Mouse (Mus musculus) stomach, postnatal 0 days (tissue): ENCODE data around the gene Defb22. TPM values are rescaled to one million over a fixed set of nuclear protein-coding genes. Genes with fewer than 3 reads are reported as not detected.
A peak's percentile ranks its signal among the peaks of the same experiment; 100 is the strongest.

Source experiments
- ATAC-seq: fragments of 200-750 bp; cut with Nextera tagmentation; 2 replicates; pipeline ENCODE4 v1.8.0; 2017; ENCODE audit not compliant: low FRiP score, low TSS enrichment
- DNase-seq: peaks from one replicate; pipeline ENCODE4 v3.0.0-alpha.2; 2016; ENCODE audit warnings: low spot score
- H3K27ac ChIP-seq: fragments of 300-500 bp; sonication (generic); replicated peaks from 2 replicates; pipeline ENCODE4 v1.5.1; 2014; ENCODE audit warnings: mild to moderate bottlenecking, control low read depth
- H3K27me3 ChIP-seq: fragments of 300-500 bp; sonication (generic); 2 replicates; pipeline ENCODE4 v1.6.1; 2014; ENCODE audit warnings: low read length; ENCODE audit not compliant: control insufficient read depth, insufficient read depth
- H3K36me3 ChIP-seq: fragments of 300-500 bp; sonication (generic); 2 replicates; pipeline ENCODE4 v1.6.1; 2014; ENCODE audit warnings: low read length, mixed read lengths; ENCODE audit not compliant: control insufficient read depth, insufficient read depth
- H3K4me1 ChIP-seq: fragments of 300-500 bp; sonication (generic); replicated peaks from 2 replicates; pipeline ENCODE4 v1.6.1; 2014; ENCODE audit warnings: antibody characterized with exemption; ENCODE audit not compliant: control insufficient read depth, insufficient read depth
- H3K4me2 ChIP-seq: fragments of 300-500 bp; sonication (generic); replicated peaks from 2 replicates; pipeline ENCODE4 v1.6.1; 2014; ENCODE audit warnings: low read depth, mild to moderate bottlenecking, control low read depth, moderate library complexity
- H3K4me3 ChIP-seq: fragments of 300-500 bp; sonication (generic); 2 replicates; pipeline ENCODE4 v1.5.1; 2014; ENCODE audit warnings: low read depth, low read length, control low read depth
- H3K9ac ChIP-seq: fragments of 300-500 bp; sonication (generic); 2 replicates; pipeline ENCODE4 v1.6.1; 2014; ENCODE audit warnings: mild to moderate bottlenecking, low read length, control low read depth, mixed read lengths
- H3K9me3 ChIP-seq: fragments of 300-500 bp; sonication (generic); 2 replicates; pipeline ENCODE4 v1.6.1; 2016; ENCODE audit warnings: low read length; ENCODE audit not compliant: control insufficient read depth
- CTCF ChIP-seq: IDR thresholded peaks from 2 replicates; pipeline ENCODE4 v1.5.1; 2016; ENCODE audit warnings: antibody characterized with exemption, low read depth, mild to moderate bottlenecking, moderate library complexity
- EP300 ChIP-seq: optimal IDR thresholded peaks from 2 replicates; pipeline ENCODE3; 2016; ENCODE audit warnings: antibody characterized with exemption
- WGBS: fragments of 180-500 bp; shearing (Covaris S2); extraction: QIAGEN DNeasy Blood & Tissue Kit; methylation state at CpG from one replicate; pipeline ENCODE4 v1.1.7; 2014; 5-methylcytosine and 5-hydroxymethylcytosine counted together
- polyA plus RNA-seq: library from polyadenylated mRNA; unstranded; fragments of >200 nt; fragmentation: Nextera tagmentation; extraction: Ambion mirVana; gene quantifications from 2 replicates; pipeline ENCODE4 v1.2.1, GENCODE M21; 2015

Gene Defb22
- polyA plus RNA-seq, 1 experiment from 2014 or later, result not detected

- H3K9ac ChIP-seq, result no peak overlapping the region
- no peak for ATAC-seq
- H3K4me2 ChIP-seq, result no peak overlapping the region
- 4% methylated on average over 5 of the region's 5 CpGs for WGBS
- no peaks in the 10 kb centered on the region for H3K27me3 ChIP-seq
- no peaks in the 10 kb centered on the region for H3K36me3 ChIP-seq
- no peak overlapping the region for H3K4me3 ChIP-seq
- TF ChIP-seq EP300 (no peak), CTCF (peak; percentile 78)
- H3K9me3 ChIP-seq, result no peaks in the 10 kb centered on the region
- DNase-seq, result peak; percentile 72
- H3K27ac ChIP-seq, result no peak overlapping the region
- no peaks in the 10 kb centered on the region for H3K4me1 ChIP-seq
Measured at GRCm38 (mm10) chr2:152450241-152450640, 39.7 kb downstream of the Defb22 start.

- WGBS, result 20% methylated on average over 5 of the region's 5 CpGs
- no peaks in the 10 kb centered on the region for H3K27me3 ChIP-seq
- DNase-seq, result no peak
Measured at GRCm38 (mm10) chr2:152447461-152447860, 42.5 kb downstream of the Defb22 start.

GRCm38 (mm10) chr2:152446642-152447041 is 43.3 kb downstream of the Defb22 start:
- Histone ChIP-seq H3K9me3 (no peaks in the 10 kb centered on the region), H3K4me2 (no peak overlapping the region), H3K4me1 (no peaks in the 10 kb centered on the region), H3K36me3 (no peaks in the 10 kb centered on the region), H3K9ac (no peak overlapping the region), H3K27me3 (no peaks in the 10 kb centered on the region), H3K4me3 (no peak overlapping the region), H3K27ac (no peak overlapping the region)
- no peak for DNase-seq
- ATAC-seq, result no peak
- TF ChIP-seq CTCF, result no peak
- no peak for TF ChIP-seq EP300
- WGBS, result 64% methylated on average over 2 of the region's 2 CpGs

More at GRCm38 (mm10) chr2:152447461-152447860, 42.5 kb downstream of the Defb22 start:
- Histone ChIP-seq H3K4me3 (no peak overlapping the region), H3K4me1 (no peaks in the 10 kb centered on the region), H3K36me3 (no peaks in the 10 kb centered on the region), H3K4me2 (no peak overlapping the region), H3K9ac (no peak overlapping the region), H3K27ac (no peak overlapping the region), H3K9me3 (no peaks in the 10 kb centered on the region)
- TF ChIP-seq EP300 (no peak), CTCF (no peak)
- no peak for ATAC-seq

GRCm38 (mm10) chr2:152443281-152443680 is 46.7 kb downstream of the Defb22 start:
- ATAC-seq, result no peak
- H3K9me3 ChIP-seq, result no peaks in the 10 kb centered on the region
- H3K36me3 ChIP-seq, result no peaks in the 10 kb centered on the region
- no peak overlapping the region for H3K27ac ChIP-seq
- no peak overlapping the region for H3K4me3 ChIP-seq
- no peak for TF ChIP-seq EP300
- no peak for TF ChIP-seq CTCF
- no peak overlapping the region for H3K9ac ChIP-seq
- no peak overlapping the region for H3K4me2 ChIP-seq
- no peak for DNase-seq
- H3K4me1 ChIP-seq, result no peaks in the 10 kb centered on the region
- H3K27me3 ChIP-seq, result no peaks in the 10 kb centered on the region
- 85% methylated on average over 8 of the region's 8 CpGs for WGBS

GRCm38 (mm10) chr2:152442322-152442721 is 47.6 kb downstream of the Defb22 start:
- Histone ChIP-seq H3K9me3 (no peaks in the 10 kb centered on the region), H3K36me3 (no peaks in the 10 kb centered on the region), H3K4me2 (no peak overlapping the region), H3K27me3 (no peaks in the 10 kb centered on the region), H3K9ac (no peak overlapping the region), H3K4me1 (no peaks in the 10 kb centered on the region), H3K27ac (no peak overlapping the region), H3K4me3 (no peak overlapping the region)
- WGBS, result 86% methylated on average over 4 of the region's 4 CpGs
- TF ChIP-seq CTCF, result no peak
- no peak for TF ChIP-seq EP300
- ATAC-seq, result no peak
- DNase-seq, result no peak

- WGBS, result 73% methylated on average over 2 of the region's 2 CpGs
- H3K27ac ChIP-seq, result no peak overlapping the region
- ATAC-seq (no peak), DNase-seq (no peak)
- TF ChIP-seq CTCF (no peak), EP300 (no peak)
- H3K36me3 ChIP-seq, result no peaks in the 10 kb centered on the region
- H3K4me2 ChIP-seq, result no peak overlapping the region
- no peaks in the 10 kb centered on the region for H3K4me1 ChIP-seq
- H3K9ac ChIP-seq, result no peak overlapping the region
- no peaks in the 10 kb centered on the region for H3K9me3 ChIP-seq
- H3K4me3 ChIP-seq, result no peak overlapping the region
- no peaks in the 10 kb centered on the region for H3K27me3 ChIP-seq
Measured at GRCm38 (mm10) chr2:152439833-152440232, 50.1 kb downstream of the Defb22 start.
